Mouse (Mus musculus) megakaryocyte, embryonic 14.5 days (primary cell): Measurements from ENCODE around the gene Enpp6.

ENCODE experiments used
- FLI1 ChIP-seq: IDR thresholded peaks from 2 replicates; pipeline ENCODE4 v1.6.1; 2012; ENCODE audit warnings: low read length, inconsistent platforms, mixed read lengths
- GATA1 ChIP-seq: IDR thresholded peaks from 3 replicates; pipeline ENCODE4 v1.6.1; 2012; ENCODE audit warnings: mixed read lengths, low read length, inconsistent platforms, borderline replicate concordance

- TF ChIP-seq GATA1 (no peak), FLI1 (no peak)
Observed at GRCm38 (mm10) chr8:47075941-47076555, 89.4 kb downstream of the Enpp6 start.
